Mouse (Mus musculus) heart, adult 2 months (tissue): ENCODE results near the gene Aldh3a2.

ENCODE experiments used
- CTCF ChIP-seq: fragments of 200-600 bp; IDR thresholded peaks from 2 replicates; pipeline ENCODE4 v1.8.1; 2022; ENCODE audit warnings: antibody characterized with exemption, mild to moderate bottlenecking, moderate library complexity
- POLR2A ChIP-seq: fragments of 200-500 bp; IDR thresholded peaks from 2 replicates; pipeline ENCODE4 v1.6.1; 2011; ENCODE audit warnings: mild to moderate bottlenecking, low read depth, low read length, control low read depth; ENCODE audit not compliant: insufficient read depth

- no peak for TF ChIP-seq POLR2A
- TF ChIP-seq CTCF, result no peak
These were observed 9.2 kb upstream of the Aldh3a2 start for GRCm38 (mm10) chr11:61276482-61276881.
